Mouse (Mus musculus): ENCODE measurements around the gene Pnmal1.

DNA sequence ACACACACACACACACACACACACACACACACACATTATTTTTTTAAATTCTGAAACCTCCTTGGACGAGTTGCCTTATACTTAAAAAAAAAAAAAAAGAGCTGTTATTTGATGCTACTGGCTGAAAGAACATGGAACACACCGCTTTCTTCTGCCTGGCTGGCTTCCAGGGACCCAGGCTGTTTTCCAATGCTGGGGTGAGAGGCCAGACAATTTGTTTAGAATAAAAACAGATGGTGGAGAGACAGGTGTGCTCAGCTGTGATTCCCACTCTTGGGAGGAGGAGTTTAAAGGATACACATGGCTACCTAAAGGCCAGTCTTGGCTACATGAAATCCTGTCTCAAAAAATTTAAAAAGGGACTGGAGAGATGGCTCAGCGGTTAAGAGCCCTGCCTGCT is 28.9 kb downstream of the Pnmal1 start:
- TF ChIP-seq CTCF (IDR thresholded peaks at IDR 0.05; ENCODE audit: extremely low read depth, insufficient read length, insufficient replicate concordance, low read depth, low read length) (no peak), POLR2A (IDR thresholded peaks at IDR 0.05; ENCODE audit: low read depth, low read length) (no peak)

Data from small intestine, adult 2 months (tissue).